Mouse (Mus musculus) G1E (cell line): ENCODE measurements at regions not wholly inside any gene's neighbourhood (a gene's known extent, or its start where the extent isn't known, plus 50 kb on each side); places are given as distances from the start of the nearest gene placed in this dataset.

Experiments used
- ATAC-seq: 2 replicates; pipeline ENCODE4 v1.8.0; 2016; ENCODE audit warnings: mild to moderate bottlenecking; ENCODE audit not compliant: insufficient number of reproducible peaks, poor library complexity, low FRiP score, severe bottlenecking; ENCODE audit errors: extremely low read depth
- DNase-seq: peaks from one replicate; pipeline ENCODE4 v3.0.0; 2012; ENCODE audit warnings: low spot score
- H3K27me3 ChIP-seq: 2 replicates; pipeline ENCODE4 v1.6.1; 2012; ENCODE audit warnings: mild to moderate bottlenecking, low read length, inconsistent platforms; ENCODE audit not compliant: insufficient read depth
- H3K36me3 ChIP-seq: replicated peaks from 2 replicates; pipeline ENCODE3; 2012; ENCODE audit warnings: mild to moderate bottlenecking, inconsistent platforms
- H3K4me1 ChIP-seq: 2 replicates; pipeline ENCODE4 v1.6.1; 2012; ENCODE audit warnings: low read depth, low read length, inconsistent platforms, mixed read lengths; ENCODE audit not compliant: insufficient read depth
- H3K4me3 ChIP-seq: 2 replicates; pipeline ENCODE4 v1.5.1; 2012; ENCODE audit warnings: low read depth, mild to moderate bottlenecking, inconsistent platforms, low read length, moderate library complexity, mixed read lengths
- H3K9me3 ChIP-seq: replicated peaks from 2 replicates; pipeline ENCODE4 v1.6.1; 2012; ENCODE audit warnings: inconsistent platforms
- CTCF ChIP-seq: IDR thresholded peaks from 2 replicates; pipeline ENCODE4 v1.5.1; 2012; ENCODE audit warnings: low read depth, low read length, inconsistent platforms, mixed read lengths
- GATA1 ChIP-seq: IDR thresholded peaks from 2 replicates; pipeline ENCODE4 v1.6.1; 2012; ENCODE audit warnings: borderline replicate concordance, low read length, inconsistent platforms, mixed read lengths
- GATA2 ChIP-seq: IDR thresholded peaks from 2 replicates; pipeline ENCODE4 v1.6.1; 2012; ENCODE audit warnings: low read depth, low read length, inconsistent platforms, borderline replicate concordance
- POLR2AphosphoS5 ChIP-seq: IDR thresholded peaks from 2 replicates; pipeline ENCODE4 v1.6.1; 2012; ENCODE audit warnings: low read depth, low read length, inconsistent platforms; ENCODE audit not compliant: insufficient replicate concordance
- TAL1 ChIP-seq: conservative IDR thresholded peaks from 2 replicates; pipeline ENCODE4 v1.6.1; 2012; ENCODE audit warnings: low read depth, low read length, inconsistent platforms, mixed read lengths

DNA sequence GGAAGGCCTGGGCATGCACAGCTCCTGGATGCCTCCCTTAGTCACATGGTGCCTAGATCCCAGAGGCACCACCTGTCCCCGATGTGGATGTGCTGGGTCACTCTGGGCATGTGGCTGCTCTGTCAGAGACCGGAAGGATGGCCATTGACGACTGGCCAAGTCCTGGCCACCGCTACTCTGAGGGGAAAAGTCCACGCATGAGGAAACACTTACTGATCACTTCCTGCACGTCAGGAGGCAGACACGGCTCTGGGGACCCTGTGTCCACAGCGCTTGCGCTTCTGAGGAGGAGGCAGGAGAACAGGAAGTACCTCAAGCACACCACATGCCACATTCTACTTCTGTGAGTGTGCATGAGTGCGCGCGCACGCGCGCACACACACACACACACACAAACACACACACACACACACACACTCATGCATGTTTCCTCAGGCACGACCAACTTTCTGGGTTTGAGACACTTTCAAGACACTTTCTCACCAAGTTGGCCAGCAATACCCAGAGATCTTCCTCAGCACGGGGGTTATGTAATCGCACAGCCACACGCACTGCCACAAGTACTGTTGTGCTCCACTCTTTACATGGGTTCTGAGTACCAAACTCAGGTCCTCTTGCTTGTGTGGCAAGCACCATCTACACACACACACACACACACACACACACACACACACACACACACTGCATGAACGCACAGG, 85.7 kb upstream of the Tmem189 start:
- DNase-seq: no peak
- Histone ChIP-seq H3K27me3 (peaks cover 53% of the 10 kb centered on the region), H3K36me3 (peaks cover 4% of the 10 kb centered on the region), H3K4me1 (peaks cover 62% of the 10 kb centered on the region), H3K4me3 (peak overlapping the region; percentile 39; the same call in 1 of the 2 replicates), H3K9me3 (no peaks in the 10 kb centered on the region)
- ATAC-seq: no peak; the same call in 1 of the 2 replicates
- TF ChIP-seq POLR2AphosphoS5 (no peak), CTCF (no peak), GATA1 (no peak)

GRCm38 (mm10) chr2:167774806-167775179, 85.2 kb upstream of the Tmem189 start:
- no peak for ATAC-seq
- DNase-seq: no peak
- Histone ChIP-seq H3K4me1 (peaks cover 65% of the 10 kb centered on the region), H3K27me3 (peaks cover 54% of the 10 kb centered on the region), H3K36me3 (no peaks in the 10 kb centered on the region), H3K4me3 (peak overlapping the region; percentile 39; the same call in 1 of the 2 replicates), H3K9me3 (no peaks in the 10 kb centered on the region)
- no peak for TF ChIP-seq GATA2
- TF ChIP-seq TAL1: no peak
- TF ChIP-seq POLR2AphosphoS5: no peak
- no peak for TF ChIP-seq CTCF
- TF ChIP-seq GATA1: no peak

DNA sequence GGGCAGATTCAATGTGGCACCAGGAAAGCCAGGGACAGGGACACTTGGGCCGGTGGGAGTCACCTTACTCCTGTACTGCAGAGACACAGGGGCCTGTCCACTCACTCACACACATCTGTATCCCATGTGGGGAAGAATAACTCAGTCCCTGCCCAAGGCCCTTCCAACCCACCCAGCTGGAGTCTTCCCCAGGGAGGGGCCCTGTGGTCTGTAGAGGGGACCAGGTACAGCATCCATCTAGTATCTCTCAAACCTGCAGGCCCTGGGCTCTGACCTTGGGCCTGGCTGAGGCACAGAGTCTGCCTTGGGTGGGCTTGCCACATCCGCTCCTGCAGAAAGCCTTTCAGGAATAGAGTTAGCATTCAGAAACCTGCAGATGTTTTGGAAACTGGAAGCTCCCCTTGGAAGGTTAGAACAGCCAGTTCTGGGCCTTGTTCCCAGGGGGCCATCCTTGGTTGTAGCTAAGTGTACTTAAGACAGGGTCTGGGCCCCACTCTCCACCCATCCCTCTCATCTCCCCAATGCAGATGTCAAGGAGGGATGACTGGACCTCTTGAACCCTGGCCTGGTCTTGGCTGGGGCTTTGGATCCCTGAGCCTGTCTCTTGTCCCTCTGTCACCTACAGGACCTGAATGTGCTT, 84.7 kb upstream of the Tmem189 start:
- Histone ChIP-seq H3K4me1 (peaks cover 64% of the 10 kb centered on the region), H3K4me3 (no peak overlapping the region), H3K9me3 (no peaks in the 10 kb centered on the region), H3K27me3 (peaks cover 55% of the 10 kb centered on the region), H3K36me3 (no peaks in the 10 kb centered on the region)
- no peak for ATAC-seq
- DNase-seq: no peak
- no peak for TF ChIP-seq TAL1
- no peak for TF ChIP-seq GATA1
- TF ChIP-seq POLR2AphosphoS5: no peak
- no peak for TF ChIP-seq GATA2
- TF ChIP-seq CTCF: no peak

DNA sequence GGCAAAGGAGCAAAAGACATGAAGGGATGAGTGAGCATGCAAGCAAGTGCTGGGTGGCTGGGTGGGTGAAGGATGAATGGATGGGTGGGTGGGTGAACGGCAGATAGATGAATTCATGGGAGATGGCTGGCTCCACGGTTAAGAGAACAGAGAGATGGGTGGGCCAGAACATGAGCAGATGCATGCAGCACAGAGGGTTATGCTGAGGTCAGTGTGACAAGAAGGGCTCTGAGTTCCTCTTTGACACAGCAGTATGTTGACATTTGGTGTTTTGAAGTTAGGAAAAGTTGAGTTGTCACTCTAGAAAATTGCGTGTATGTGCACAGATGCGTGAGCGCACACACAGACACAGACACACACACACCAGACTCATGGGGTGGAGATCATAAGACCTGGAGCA, 83.2 kb upstream of the Tmem189 start:
- Histone ChIP-seq H3K36me3 (no peaks in the 10 kb centered on the region), H3K27me3 (peaks cover 58% of the 10 kb centered on the region), H3K4me1 (peaks cover 52% of the 10 kb centered on the region), H3K4me3 (no peak overlapping the region; the same call in 1 of the 2 replicates), H3K9me3 (no peaks in the 10 kb centered on the region)
- TF ChIP-seq TAL1 (no peak), GATA1 (no peak), CTCF (no peak), POLR2AphosphoS5 (no peak), GATA2 (no peak)
- DNase-seq (no peak), ATAC-seq (no peak)

DNA sequence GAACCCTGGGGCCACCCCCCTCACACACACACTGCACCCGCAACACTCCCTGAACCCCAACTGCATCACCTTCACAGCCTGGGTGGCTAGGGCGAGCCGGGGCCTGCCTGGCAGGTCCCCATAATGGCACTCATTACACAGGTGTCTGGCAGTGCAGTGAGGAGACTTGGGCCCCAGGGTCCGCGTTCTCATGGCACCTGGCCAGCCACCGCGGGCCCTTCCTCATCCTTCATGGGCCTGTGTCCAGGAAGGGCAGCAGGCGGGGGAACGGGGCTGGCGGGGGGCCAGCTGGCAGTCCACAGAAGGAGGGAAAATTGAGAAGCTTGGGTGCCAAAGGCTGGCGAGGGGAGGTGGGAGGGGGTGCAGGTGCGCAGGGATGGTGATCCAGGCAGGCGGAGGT, 78.3 kb upstream of the Tmem189 start:
- no peak for ATAC-seq
- no peak overlapping the region for H3K4me3 ChIP-seq

DNA sequence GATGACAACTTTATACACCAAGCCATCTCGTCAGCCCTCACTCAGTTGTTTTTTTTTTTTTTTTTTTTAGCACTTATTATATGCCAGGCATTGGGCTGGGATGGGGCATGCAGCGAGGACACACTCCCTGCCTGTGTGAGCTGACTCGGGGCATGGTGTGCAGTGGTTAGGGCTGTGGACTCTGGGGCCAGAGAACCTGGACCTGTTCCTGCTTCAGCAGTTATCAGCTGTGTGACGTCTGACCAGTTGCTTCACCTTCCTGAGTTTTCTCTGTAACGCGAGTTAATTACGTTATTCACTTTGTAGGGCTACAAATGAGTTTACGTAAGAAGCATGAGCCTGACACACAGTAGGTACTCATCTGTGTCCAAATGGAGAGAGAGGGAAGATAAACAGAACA, 77.7 kb upstream of the Tmem189 start:
- no peaks in the 10 kb centered on the region for H3K9me3 ChIP-seq
- DNase-seq (no peak), ATAC-seq (no peak)
- H3K4me3 ChIP-seq: no peak overlapping the region
- H3K27me3 ChIP-seq: peaks cover 23% of the 10 kb centered on the region
- H3K36me3 ChIP-seq: no peaks in the 10 kb centered on the region
- peaks cover 57% of the 10 kb centered on the region for H3K4me1 ChIP-seq
- TF ChIP-seq CTCF (no peak), POLR2AphosphoS5 (no peak), TAL1 (no peak), GATA2 (no peak), GATA1 (no peak)

More for the DNA sequence above, 78.3 kb upstream of the Tmem189 start:
- Histone ChIP-seq H3K9me3 (no peaks in the 10 kb centered on the region), H3K36me3 (no peaks in the 10 kb centered on the region), H3K27me3 (peaks cover 29% of the 10 kb centered on the region), H3K4me1 (peaks cover 54% of the 10 kb centered on the region)
- TF ChIP-seq GATA1 (no peak), POLR2AphosphoS5 (no peak), GATA2 (no peak), TAL1 (no peak)
- no peak for DNase-seq
